ENCODE assay signal across 9 mouse cellular contexts in the genomic region with DNA sequence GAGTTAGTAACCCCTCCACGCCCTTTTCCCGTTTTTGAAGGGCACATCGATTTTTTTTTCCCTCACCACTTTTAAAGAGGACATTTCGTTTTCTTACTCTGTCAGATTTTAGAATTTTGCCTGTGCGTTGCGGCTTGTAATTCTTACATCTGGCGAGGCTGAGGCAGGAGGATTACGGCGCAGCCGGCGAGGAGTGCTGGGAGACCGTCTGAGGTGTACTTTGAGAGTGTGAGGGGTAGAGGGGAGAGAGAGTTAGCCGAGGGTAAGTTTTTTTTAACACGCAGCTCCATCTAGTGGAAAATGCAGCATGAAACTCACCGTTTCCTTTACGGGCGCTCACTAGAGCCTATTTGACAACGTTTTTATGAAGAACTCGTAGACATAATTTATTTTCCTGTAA. TPM values are rescaled to one million over a fixed set of nuclear protein-coding genes. Genes with fewer than 3 reads are reported as not detected.
DNase-seq lines count a peak whose midpoint lies in the region; ATAC-seq and TF ChIP-seq lines count a peak whose summit lies in the region.
"Had no signal": no experiment of that assay in that cellular context is flagged by ENCODE, and none has a peak within 500 bp of the region (broad histone marks: within the 10 kb centered on the region; RNA-seq: fewer than 3 reads in every experiment).

No protein-coding gene starts in this region.

- H3K4me2 ChIP-seq in heart, embryonic 14.5 days (ENCODE audit: low read length), result peak overlapping the region; percentile 71
- H3K4me2 ChIP-seq in kidney, postnatal 0 days (ENCODE audit: low read length), result peak overlapping the region; percentile 83
- peak overlapping the region; percentile 86 for H3K4me2 ChIP-seq in liver, embryonic 13.5 days

- no peaks in the 10 kb centered on the region for H3K27me3 ChIP-seq in heart, embryonic 14.5 days (ENCODE audit: control insufficient read depth, insufficient read depth, low read length)
- no peaks in the 10 kb centered on the region for H3K27me3 ChIP-seq in kidney, postnatal 0 days (ENCODE audit: insufficient read depth, low read length)
- no peaks in the 10 kb centered on the region for H3K27me3 ChIP-seq in liver, embryonic 13.5 days
- H3K27me3 ChIP-seq in splenic B cell, adult 2 months (ENCODE audit: control insufficient read depth, insufficient read depth, low read length, poor library complexity, severe bottlenecking), result no peaks in the 10 kb centered on the region

- H3K4me3 ChIP-seq in brown adipose tissue, adult 24 weeks (ENCODE audit: insufficient read depth, low read depth, low read length), result peak overlapping the region; percentile 88
- peak overlapping the region; percentile 54 to 58 for H3K4me3 ChIP-seq in heart, embryonic 14.5 days (ENCODE audit: control insufficient read depth in 1 of 2, insufficient read depth in 1 of 2, low read depth in 1 of 2, low read length in 2 of 2)
- peak overlapping the region; percentile 64 for H3K4me3 ChIP-seq in kidney, postnatal 0 days (replicated peaks; ENCODE audit: low read depth, low read length)
- peak overlapping the region; percentile 78 for H3K4me3 ChIP-seq in liver, embryonic 13.5 days (replicated peaks)

- TF ChIP-seq CTCF in kidney, postnatal 0 days (IDR thresholded peaks at IDR 0.05; ENCODE audit: low read depth), result peak; percentile 71

- WGBS in heart, embryonic 14.5 days, result 4% methylated on average over 19 of the region's 19 CpGs
- 1% methylated on average over 19 of the region's 19 CpGs for WGBS in kidney, postnatal 0 days
- 2% methylated on average over 19 of the region's 19 CpGs for WGBS in liver, embryonic 13.5 days (ENCODE audit: insufficient replicate concordance)

- peaks cover 30% of the 10 kb centered on the region for H3K36me3 ChIP-seq in heart, embryonic 14.5 days (ENCODE audit: control insufficient read depth, insufficient read depth, low read length)
- 0 out of 2 replicates have a peak, but pooled peaks cover 6% of the 10 kb centered on the region for H3K36me3 ChIP-seq in kidney, postnatal 0 days (ENCODE audit: insufficient read depth, low read length)
- H3K36me3 ChIP-seq in liver, embryonic 13.5 days, result 0 out of 2 replicates have a peak, but pooled peaks cover 4% of the 10 kb centered on the region
- H3K36me3 ChIP-seq in splenic B cell, adult 2 months (ENCODE audit: control insufficient read depth, insufficient read depth, low read length, poor library complexity, severe bottlenecking), result no peaks in the 10 kb centered on the region

- peak overlapping the region; percentile 86 for H3K9ac ChIP-seq in heart, embryonic 14.5 days (ENCODE audit: low read length)
- peak overlapping the region; percentile 65 for H3K9ac ChIP-seq in kidney, postnatal 0 days (ENCODE audit: low read depth, low read length)
- peak overlapping the region; percentile 87 for H3K9ac ChIP-seq in liver, embryonic 13.5 days

- H3K9me3 ChIP-seq in heart, embryonic 14.5 days (ENCODE audit: control insufficient read depth, low read length), result no peaks in the 10 kb centered on the region
- no peaks in the 10 kb centered on the region for H3K9me3 ChIP-seq in kidney, postnatal 0 days (replicated peaks; ENCODE audit: low read length)
- H3K9me3 ChIP-seq in liver, embryonic 13.5 days (replicated peaks), result no peaks in the 10 kb centered on the region

- no peaks in the 10 kb centered on the region for H3K4me1 ChIP-seq in brown adipose tissue, adult 24 weeks (ENCODE audit: control insufficient read depth, insufficient read depth, insufficient read length, low read length)
- H3K4me1 ChIP-seq in heart, embryonic 14.5 days (ENCODE audit: control insufficient read depth in 2 of 2, insufficient read depth in 2 of 2, low read length in 2 of 2), result no peaks in the 10 kb centered on the region
- H3K4me1 ChIP-seq in kidney, postnatal 0 days (replicated peaks; ENCODE audit: insufficient read depth, low read length), result no peaks in the 10 kb centered on the region
- peaks cover 19% of the 10 kb centered on the region for H3K4me1 ChIP-seq in liver, embryonic 13.5 days (replicated peaks)

- DNase-seq in CD8-positive naive resting alpha-beta T cell, adult 2 months (ENCODE audit: low read depth in 2 of 2, low spot score in 2 of 2), result peak; percentile 71 to 80
- peak; percentile 96 for DNase-seq in kidney, postnatal 0 days (ENCODE audit: low spot score)
- peak; percentile 63 for DNase-seq in liver, embryonic 13.5 days
- DNase-seq in natural killer cell, adult 2 months (ENCODE audit: low spot score in 2 of 2), result peak; percentile 71 to 78
- peak; percentile 85 for DNase-seq in splenic B cell, adult 2 months (ENCODE audit: low read depth, low spot score)

- H3K27ac ChIP-seq in brown adipose tissue, adult 24 weeks (replicated peaks; ENCODE audit: low read depth, low read length), result peak overlapping the region; percentile 83
- peak overlapping the region; percentile 96 to 98 for H3K27ac ChIP-seq in heart, embryonic 14.5 days (replicated peaks in 1 of 2; ENCODE audit: control insufficient read depth in 1 of 2, insufficient read depth in 1 of 2, low read depth in 2 of 2, low read length in 2 of 2)
- peak overlapping the region; percentile 94 for H3K27ac ChIP-seq in kidney, postnatal 0 days
- H3K27ac ChIP-seq in liver, embryonic 13.5 days, result peak overlapping the region; percentile 98

- ATAC-seq in erythroid progenitor cell, adult 5-6 weeks (replicated peaks; ENCODE audit: low FRiP score, poor library complexity, severe bottlenecking), result peak; percentile 81
- ATAC-seq in heart, embryonic 14.5 days (ENCODE audit: insufficient number of reproducible peaks, insufficient read depth, low FRiP score, low read depth), result peak; percentile 62; the same call in 1 of the 2 replicates
- ATAC-seq in kidney, postnatal 0 days (replicated peaks; ENCODE audit: low FRiP score, low read depth), result peak; percentile 52
- peak; percentile 69 for ATAC-seq in liver, embryonic 13.5 days (ENCODE audit: low read depth)

RNA-seq across cellular contexts. Expression of gene Pcbd2, which starts 0.7 kb away (rescaled TPM):
- 80.7 and 86.3 TPM in 2 replicates for polyA plus RNA-seq in brown adipose tissue, adult 24 weeks (2012; ENCODE audit: insufficient read depth, insufficient read length, missing spikeins)
- total RNA-seq in erythroid progenitor cell, adult 5-6 weeks (2015; ENCODE audit: low replicate concordance), result 16.6 and 49.0 TPM in 2 replicates
- 2.1 and 22.8 TPM in 2 replicates for total RNA-seq in erythroid progenitor cell, adult 5-6 weeks (2017; ENCODE audit: low replicate concordance)
- polyA plus RNA-seq in heart, embryonic 14.5 days (2014; fragmentation: Nextera tagmentation; extraction: Ambion mirVana), result 58.7 and 65.0 TPM in 2 replicates
- polyA plus RNA-seq in kidney, postnatal 0 days (2015; fragmentation: Nextera tagmentation; extraction: Ambion mirVana), result 64.7 and 68.5 TPM in 2 replicates
- polyA plus RNA-seq in liver, embryonic 13.5 days (2015; fragmentation: Nextera tagmentation; extraction: Ambion mirVana), result 40.9 and 45.3 TPM in 2 replicates

RNA-seq across cellular contexts. Expression of gene Txndc15, which starts 13.4 kb away (rescaled TPM):
- polyA plus RNA-seq in brown adipose tissue, adult 24 weeks (2012; ENCODE audit: insufficient read depth, insufficient read length, missing spikeins), result 42.2 and 43.3 TPM in 2 replicates
- total RNA-seq in erythroid progenitor cell, adult 5-6 weeks (2015; ENCODE audit: low replicate concordance), result 4.6 and 11.2 TPM in 2 replicates
- total RNA-seq in erythroid progenitor cell, adult 5-6 weeks (2017; ENCODE audit: low replicate concordance), result 5.3 and 6.9 TPM in 2 replicates
- polyA plus RNA-seq in heart, embryonic 14.5 days (2014; fragmentation: Nextera tagmentation; extraction: Ambion mirVana), result 69.6 and 70.5 TPM in 2 replicates
- 94.5 and 102 TPM in 2 replicates for polyA plus RNA-seq in kidney, postnatal 0 days (2015; fragmentation: Nextera tagmentation; extraction: Ambion mirVana)
- 30.9 and 37.5 TPM in 2 replicates for polyA plus RNA-seq in liver, embryonic 13.5 days (2015; fragmentation: Nextera tagmentation; extraction: Ambion mirVana)

RNA-seq across cellular contexts. Expression of gene B230219D22Rik, which starts 34.9 kb away (rescaled TPM):
- polyA plus RNA-seq in brown adipose tissue, adult 24 weeks (2012; ENCODE audit: insufficient read depth, insufficient read length, missing spikeins), result 23.8 and 27.0 TPM in 2 replicates
- total RNA-seq in erythroid progenitor cell, adult 5-6 weeks (2015; ENCODE audit: low replicate concordance), result 38.9 and 52.4 TPM in 2 replicates
- total RNA-seq in erythroid progenitor cell, adult 5-6 weeks (2017; ENCODE audit: low replicate concordance), result 25.3 and 33.8 TPM in 2 replicates
- polyA plus RNA-seq in heart, embryonic 14.5 days (2014; fragmentation: Nextera tagmentation; extraction: Ambion mirVana), result 74.8 and 75.4 TPM in 2 replicates
- polyA plus RNA-seq in kidney, postnatal 0 days (2015; fragmentation: Nextera tagmentation; extraction: Ambion mirVana), result 40.7 and 41.2 TPM in 2 replicates
- polyA plus RNA-seq in liver, embryonic 13.5 days (2015; fragmentation: Nextera tagmentation; extraction: Ambion mirVana), result 12.4 and 14.1 TPM in 2 replicates

RNA-seq across cellular contexts. Expression of gene Catsper3, which starts 56.5 kb away (rescaled TPM):
- not detected in 2 replicates for polyA plus RNA-seq in brown adipose tissue, adult 24 weeks (2012; ENCODE audit: insufficient read depth, insufficient read length, missing spikeins)
- total RNA-seq in erythroid progenitor cell, adult 5-6 weeks (2015; ENCODE audit: low replicate concordance), result not detected in 2 replicates
- total RNA-seq in erythroid progenitor cell, adult 5-6 weeks (2017; ENCODE audit: low replicate concordance), result not detected in 2 replicates
- not detected in 2 replicates for polyA plus RNA-seq in heart, embryonic 14.5 days (2014; fragmentation: Nextera tagmentation; extraction: Ambion mirVana)
- polyA plus RNA-seq in kidney, postnatal 0 days (2015; fragmentation: Nextera tagmentation; extraction: Ambion mirVana), result 0.10 and 0.14 TPM in 2 replicates
- not detected in 2 replicates for polyA plus RNA-seq in liver, embryonic 13.5 days (2015; fragmentation: Nextera tagmentation; extraction: Ambion mirVana)
- total RNA-seq: gastrocnemius, postnatal 4 days had no signal

Comparison
In these comparisons a context has a peak if more than half of its experiments do, and no peak if none do; other contexts are left out.
1. Peak in every context shown above with its lines: DNase-seq, ATAC-seq, H3K4me3 ChIP-seq and H3K27ac ChIP-seq.